Mouse (Mus musculus) C2C12 (cell line): ENCODE results near the gene Smad1.

Experiments
- CEBPB ChIP-seq: IDR thresholded peaks from one replicate; pipeline ENCODE4 v1.6.1; 2011; ENCODE audit warnings: low read depth, mild to moderate bottlenecking, control low read depth, moderate library complexity
- CTCF ChIP-seq: IDR thresholded peaks from one replicate; pipeline ENCODE4 v1.5.1; 2011; ENCODE audit not compliant: control insufficient read depth, insufficient read depth, insufficient read length
- FOSL1 ChIP-seq: IDR thresholded peaks from one replicate; pipeline ENCODE4 v1.8.0; 2011; ENCODE audit warnings: mild to moderate bottlenecking, low read length; ENCODE audit not compliant: poor library complexity, insufficient read depth, severe bottlenecking
- MAX ChIP-seq: IDR thresholded peaks from one replicate; pipeline ENCODE4 v1.6.1; 2011; ENCODE audit warnings: mild to moderate bottlenecking, control low read depth
- MYOG ChIP-seq: IDR thresholded peaks from one replicate; pipeline ENCODE4 v1.6.1; 2011; ENCODE audit not compliant: control insufficient read depth, insufficient read length; ENCODE audit errors: extremely low read depth
- USF1 ChIP-seq: IDR thresholded peaks from one replicate; pipeline ENCODE4 v1.6.1; 2011; ENCODE audit warnings: low read depth, mild to moderate bottlenecking, control low read depth, moderate library complexity

DNA sequence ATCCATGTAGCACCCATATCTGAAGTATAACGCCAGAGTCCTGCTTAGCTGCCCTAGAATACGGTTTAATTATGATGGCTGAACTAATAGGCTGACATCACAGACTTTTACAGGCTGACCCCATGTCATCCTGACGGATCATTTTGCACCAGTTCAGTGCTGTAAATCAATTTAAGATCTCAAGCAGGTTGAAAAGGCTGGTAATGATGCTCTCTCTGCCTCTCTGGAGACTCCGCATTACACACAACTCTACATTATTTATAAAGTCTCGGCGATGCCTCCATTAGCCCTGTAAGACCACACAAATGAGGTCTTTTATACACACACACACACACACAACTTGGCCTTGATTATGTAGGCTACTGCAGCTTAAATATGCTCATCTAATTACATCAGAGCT lies 2.4 kb downstream of the Smad1 start:
- TF ChIP-seq CTCF, result no peak
- TF ChIP-seq USF1, result no peak
- TF ChIP-seq MYOG, result no peak
- TF ChIP-seq CEBPB, result no peak
- TF ChIP-seq MAX, result no peak
- TF ChIP-seq FOSL1, result no peak
